7 mouse cellular contexts compared by ENCODE assay signal in the genomic region with DNA sequence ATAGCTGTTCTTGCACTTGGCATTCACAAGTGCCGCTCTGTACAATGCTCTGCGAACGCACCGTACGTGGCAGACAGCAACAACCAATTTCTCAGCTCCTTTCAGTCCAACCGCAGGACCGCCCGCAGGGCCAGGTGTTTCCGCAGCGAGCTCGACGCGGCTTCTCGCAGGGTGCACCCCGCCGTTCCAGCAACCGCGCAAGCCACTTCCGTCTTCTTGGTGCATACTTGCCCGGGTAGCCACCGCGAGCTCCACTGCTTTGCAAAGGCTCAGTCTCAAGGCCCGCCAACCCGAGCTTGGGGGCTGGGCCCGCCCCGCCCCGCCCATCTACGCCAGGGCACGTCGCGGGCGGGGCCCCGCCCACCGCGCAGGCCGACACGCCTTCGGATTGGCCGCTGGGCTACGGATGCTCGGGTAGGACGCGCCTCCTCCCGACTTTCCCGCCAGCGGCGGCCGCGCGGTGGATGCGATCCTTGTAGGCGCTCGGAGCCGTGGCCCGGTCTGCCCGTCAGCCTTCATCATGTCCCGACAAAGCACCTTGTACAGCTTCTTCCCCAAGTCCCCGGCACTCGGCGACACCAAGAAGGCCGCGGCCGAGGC. TPM values are rescaled to one million over a fixed set of nuclear protein-coding genes. Genes with fewer than 3 reads are reported as not detected.
DNase-seq lines count a peak whose midpoint lies in the region; ATAC-seq lines count a peak whose summit lies in the region.

Gene Msh6 (plus strand): TSS at position 434 of the 600 bp plus-strand sequence.

- no peaks in the 10 kb centered on the region for H3K27me3 ChIP-seq in intestine, embryonic 16.5 days (replicated peaks; ENCODE audit: control insufficient read depth, insufficient read depth, low read length)
- no peaks in the 10 kb centered on the region for H3K27me3 ChIP-seq in midbrain, embryonic 11.5 days (ENCODE audit: control insufficient read depth, insufficient read depth, low read length)

- intact Hi-C loops in gastrocnemius, postnatal 36 days (cut with DNase I) = loop anchor here (10.0 kb wide), 1 partner anchor 90 kb away; the partner anchor contains the start of gene Fbxo11
- intact Hi-C loops in left cerebral cortex, postnatal 36 days (cut with DNase I) = no loop called here

- peak within 1 kb of the TSS; percentile 68 for H3K4me2 ChIP-seq in intestine, embryonic 16.5 days (ENCODE audit: low read depth, low read length)
- H3K4me2 ChIP-seq in midbrain, embryonic 11.5 days = peak within 1 kb of the TSS; percentile 74

- peak within 1 kb of the TSS; percentile 97 for H3K4me3 ChIP-seq in intestine, embryonic 16.5 days (ENCODE audit: low read length)
- H3K4me3 ChIP-seq in midbrain, embryonic 11.5 days (ENCODE audit: low read depth, low read length) = peak within 1 kb of the TSS; percentile 95

- peak within 1 kb of the TSS; percentile 89 for H3K27ac ChIP-seq in intestine, embryonic 16.5 days (ENCODE audit: low read length)
- H3K27ac ChIP-seq in midbrain, embryonic 11.5 days (ENCODE audit: low read depth, low read length) = peak within 1 kb of the TSS; percentile 77

- H3K36me3 ChIP-seq in intestine, embryonic 16.5 days (ENCODE audit: control insufficient read depth, insufficient read depth, low read length) = no peaks in the 10 kb centered on the region; the same call in 1 of the 2 replicates
- H3K36me3 ChIP-seq in midbrain, embryonic 11.5 days (ENCODE audit: control insufficient read depth, insufficient read depth, low read length) = no peaks in the 10 kb centered on the region

- H3K9me3 ChIP-seq in intestine, embryonic 16.5 days (ENCODE audit: control insufficient read depth, low read length) = no peaks in the 10 kb centered on the region
- H3K9me3 ChIP-seq in midbrain, embryonic 11.5 days (ENCODE audit: control insufficient read depth, low read length) = no peaks in the 10 kb centered on the region

- peak within 1 kb of the TSS; percentile 90 for H3K9ac ChIP-seq in intestine, embryonic 16.5 days (ENCODE audit: low read depth, low read length)
- peak within 1 kb of the TSS; percentile 97 for H3K9ac ChIP-seq in midbrain, embryonic 11.5 days (ENCODE audit: low read length)

- under 1% methylated on average over 49 of the region's 63 CpGs for WGBS in intestine, embryonic 16.5 days
- WGBS in midbrain, embryonic 11.5 days = under 1% methylated on average over 63 of the region's 63 CpGs

- DNase-seq in adrenal gland, adult 18-20 months (ENCODE audit: low spot score in 2 of 2) = peak; percentile 82 to 86
- DNase-seq in embryo, embryonic 11 days = peak; percentile 98
- DNase-seq in gastrocnemius, postnatal 36 days = peak; percentile 78 to 82
- peak; percentile 86 to 88 for DNase-seq in left cerebral cortex, postnatal 36 days (ENCODE audit: low spot score in 2 of 2)
- peak; percentile 99 for DNase-seq in midbrain, embryonic 11.5 days (ENCODE audit: low spot score, missing footprints)
- peak; percentile 89 for DNase-seq in skeletal muscle tissue, adult 2 months (ENCODE audit: low read depth, low spot score)

- H3K4me1 ChIP-seq in intestine, embryonic 16.5 days (ENCODE audit: control insufficient read depth, insufficient read depth, low read length) = peaks cover 13% of the 10 kb centered on the region
- H3K4me1 ChIP-seq in midbrain, embryonic 11.5 days (ENCODE audit: control insufficient read depth, insufficient read depth, low read length) = peaks cover 13% of the 10 kb centered on the region

- peak; percentile 98 for ATAC-seq in intestine, embryonic 16.5 days
- ATAC-seq in midbrain, embryonic 11.5 days (ENCODE audit: low FRiP score) = peak; percentile 99

RNA-seq across cellular contexts. Expression of gene Msh6, which starts in this region (rescaled TPM):
- 10 to 100 TPM; 12.6 to 14.0 TPM for total RNA-seq in adrenal gland, adult 18-20 months (2021)
- 1 to 10 TPM; 4.1 to 5.0 TPM for total RNA-seq in gastrocnemius, postnatal 36 days (2021)
- polyA plus RNA-seq in intestine, embryonic 16.5 days (2015; fragmentation: Nextera tagmentation; extraction: Ambion mirVana) = 30.1 and 30.2 TPM in 2 replicates
- 10 to 100 TPM; 13.3 to 14.0 TPM for total RNA-seq in left cerebral cortex, postnatal 36 days (2021)
- polyA plus RNA-seq in midbrain, embryonic 11.5 days (2014; fragmentation: Nextera tagmentation; extraction: Ambion mirVana) = 92.3 and 95.5 TPM in 2 replicates

Comparison
In these comparisons a context has a peak if more than half of its experiments do, and no peak if none do; other contexts are left out.
1. Peak in every context shown above with its lines: DNase-seq, ATAC-seq, H3K4me3 ChIP-seq and H3K27ac ChIP-seq.